Mouse (Mus musculus): ENCODE data around the gene Fgfr2. TPM values are rescaled to one million over a fixed set of nuclear protein-coding genes. Genes with fewer than 3 reads are reported as not detected.

Gene Fgfr2
- polyA plus RNA-seq, 1 experiment from 2014 or later = 121 TPM

DNA sequence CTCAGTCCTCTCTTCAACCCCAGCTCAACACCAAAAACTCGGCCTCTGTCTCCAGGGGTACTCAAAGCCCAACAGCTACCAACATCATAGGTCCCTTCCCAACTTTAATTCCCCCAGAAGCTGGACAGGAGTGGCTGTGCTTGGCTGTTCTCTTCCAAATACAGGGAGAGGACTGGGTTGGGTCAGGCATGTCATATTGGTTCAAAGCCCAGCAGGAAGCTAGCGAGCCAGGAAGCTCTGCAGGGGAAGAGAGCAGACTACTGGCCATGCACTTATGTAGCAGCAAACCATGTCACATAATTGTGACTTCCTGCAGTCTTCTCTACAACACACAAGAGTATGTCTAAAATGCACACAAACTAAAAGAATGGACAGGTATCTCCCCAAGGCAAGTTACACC, 321.1 kb downstream of the Fgfr2 start:
- H3K4me2 ChIP-seq (replicated peaks) = no peak overlapping the region
- no peaks in the 10 kb centered on the region for H3K9me3 ChIP-seq
- H3K27ac ChIP-seq = no peak overlapping the region
- H3K9ac ChIP-seq = no peak overlapping the region
- no peak for ATAC-seq (ENCODE audit: insufficient number of reproducible peaks, insufficient read depth, low FRiP score, low TSS enrichment)
- H3K4me1 ChIP-seq = peaks cover 15% of the 10 kb centered on the region
- 80% methylated on average over 2 of the region's 2 CpGs for WGBS
- H3K27me3 ChIP-seq = no peaks in the 10 kb centered on the region
- 0 out of 2 replicates have a peak, but pooled peaks cover 4% of the 10 kb centered on the region for H3K36me3 ChIP-seq
- no peak overlapping the region for H3K4me3 ChIP-seq

DNA sequence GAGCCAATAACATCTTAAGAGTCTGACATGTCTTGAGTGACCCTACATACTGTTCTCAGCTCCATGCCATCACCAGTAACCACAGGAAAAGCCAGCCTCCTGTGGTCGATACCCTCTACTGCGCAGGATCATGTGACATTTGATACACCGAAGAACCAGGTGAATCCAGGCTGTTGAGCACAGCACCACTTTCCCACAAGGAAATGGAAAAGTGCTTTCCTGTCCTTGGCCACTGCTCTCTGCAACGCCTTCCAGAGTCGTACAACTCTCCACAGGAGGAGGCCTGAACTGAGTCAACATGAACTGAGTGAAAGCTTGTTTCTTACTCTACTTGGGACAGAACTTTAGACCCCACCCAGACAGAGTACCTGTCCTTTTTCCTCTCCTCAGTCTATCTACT, 321.6 kb downstream of the Fgfr2 start:
- Histone ChIP-seq H3K9me3 (no peaks in the 10 kb centered on the region), H3K9ac (no peak overlapping the region), H3K4me2 (replicated peaks) (no peak overlapping the region), H3K4me1 (peaks cover 9% of the 10 kb centered on the region), H3K4me3 (no peak overlapping the region), H3K27me3 (no peaks in the 10 kb centered on the region), H3K36me3 (0 out of 2 replicates have a peak, but pooled peaks cover 4% of the 10 kb centered on the region), H3K27ac (no peak overlapping the region)
- no peak for ATAC-seq (ENCODE audit: insufficient number of reproducible peaks, insufficient read depth, low FRiP score, low TSS enrichment)
- WGBS = 79% methylated on average over 5 of the region's 5 CpGs

DNA sequence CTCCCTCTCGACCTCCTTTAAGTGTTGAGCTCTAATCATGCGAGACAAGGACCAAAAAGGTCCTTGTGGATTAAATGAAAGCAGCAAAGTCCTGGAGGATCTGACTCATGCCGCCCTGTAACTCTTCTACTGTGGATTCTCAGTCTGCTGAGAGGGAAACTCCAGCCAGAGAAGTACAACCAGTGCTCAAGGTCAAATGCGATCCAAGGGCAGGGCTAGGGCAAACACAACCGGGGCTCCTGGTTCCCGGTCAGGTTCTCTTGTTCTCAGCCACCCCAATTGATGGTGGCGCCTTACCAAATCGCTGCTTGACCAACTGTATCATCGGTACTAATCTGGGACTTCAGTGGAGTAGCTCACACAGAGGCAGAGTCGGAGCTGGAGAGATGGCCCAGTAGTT, 322.3 kb downstream of the Fgfr2 start:
- Histone ChIP-seq H3K4me3 (no peak overlapping the region), H3K36me3 (0 out of 2 replicates have a peak, but pooled peaks cover 4% of the 10 kb centered on the region), H3K9me3 (no peaks in the 10 kb centered on the region), H3K27me3 (no peaks in the 10 kb centered on the region), H3K4me1 (peaks cover 3% of the 10 kb centered on the region; the same call in 1 of the 2 replicates), H3K4me2 (replicated peaks) (no peak overlapping the region), H3K9ac (no peak overlapping the region), H3K27ac (no peak overlapping the region)
- ATAC-seq (ENCODE audit: insufficient number of reproducible peaks, insufficient read depth, low FRiP score, low TSS enrichment) = no peak
- WGBS = 85% methylated on average over 10 of the region's 10 CpGs

DNA sequence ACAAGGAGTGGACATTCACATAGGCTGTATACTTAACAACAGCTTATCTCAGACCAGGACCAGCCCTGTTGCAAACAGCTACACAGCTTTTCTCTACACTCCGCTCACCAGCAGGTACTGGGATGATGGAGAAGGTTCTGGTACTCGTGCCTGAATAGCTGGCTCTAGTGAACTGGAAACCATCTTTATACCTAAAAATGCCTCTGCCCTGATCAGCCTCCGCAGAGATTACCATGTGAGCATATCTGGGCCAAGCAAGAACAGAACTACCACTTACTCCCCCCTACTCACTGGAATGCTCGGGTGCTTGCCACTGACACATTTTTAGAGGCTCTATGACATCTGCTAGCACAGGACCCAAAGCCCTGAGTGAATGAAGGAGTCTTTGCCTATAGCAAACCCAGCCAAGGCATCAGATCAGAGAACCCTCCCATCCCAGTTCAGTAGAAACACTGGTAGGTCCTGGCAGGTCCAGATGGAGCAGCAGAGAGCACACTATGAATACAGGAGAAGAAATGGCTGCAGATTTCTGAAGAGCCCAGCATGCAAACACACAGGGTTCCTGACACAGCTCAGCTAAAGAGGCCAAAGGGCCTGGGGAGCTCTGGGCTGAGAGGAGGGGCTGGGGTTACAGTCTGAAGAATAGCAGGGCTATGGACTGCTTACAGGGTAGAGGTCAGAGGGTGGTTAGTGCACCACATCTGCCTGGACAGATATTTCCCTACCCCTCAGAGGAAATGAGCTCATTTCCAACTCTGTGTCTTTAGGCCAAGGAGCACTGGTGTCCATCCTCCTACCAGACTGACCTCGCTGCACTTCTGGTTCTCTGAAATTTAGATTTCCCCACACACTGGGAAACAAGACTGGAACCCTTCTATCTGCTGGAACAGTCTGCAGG, 323.8 kb downstream of the Fgfr2 start:
- Histone ChIP-seq H3K9ac (no peak overlapping the region), H3K36me3 (0 out of 2 replicates have a peak, but pooled peaks cover 4% of the 10 kb centered on the region), H3K4me1 (0 out of 2 replicates have a peak, but pooled peaks cover under 1% of the 10 kb centered on the region), H3K27ac (no peak overlapping the region), H3K9me3 (no peaks in the 10 kb centered on the region), H3K4me3 (no peak overlapping the region), H3K27me3 (no peaks in the 10 kb centered on the region), H3K4me2 (replicated peaks) (no peak overlapping the region)
- ATAC-seq (ENCODE audit: insufficient number of reproducible peaks, insufficient read depth, low FRiP score, low TSS enrichment) = no peak
- WGBS = 84% methylated on average over 5 of the region's 5 CpGs

DNA sequence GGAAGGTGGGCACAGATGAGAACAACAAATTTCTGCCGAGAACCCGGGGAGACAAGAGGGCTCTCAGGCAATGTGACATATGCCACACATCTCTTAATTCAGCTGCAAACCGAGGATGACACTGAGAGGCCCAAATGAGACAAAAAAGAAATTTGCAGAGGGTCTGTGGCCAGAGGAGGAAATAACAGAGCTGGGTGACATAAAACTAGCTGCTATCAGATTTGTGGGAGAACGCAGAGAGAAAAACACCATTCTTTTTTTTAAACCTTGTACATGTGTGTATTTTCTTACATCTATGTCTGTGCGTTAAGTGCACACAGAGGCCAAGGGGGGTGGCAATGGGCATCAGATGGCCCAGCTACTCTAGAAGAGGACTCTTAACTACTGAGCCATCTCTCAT, 328.0 kb downstream of the Fgfr2 start:
- Histone ChIP-seq H3K27me3 (no peaks in the 10 kb centered on the region), H3K27ac (no peak overlapping the region), H3K4me2 (replicated peaks) (no peak overlapping the region), H3K9me3 (no peaks in the 10 kb centered on the region), H3K4me3 (no peak overlapping the region), H3K36me3 (0 out of 2 replicates have a peak, but pooled peaks cover 4% of the 10 kb centered on the region), H3K9ac (no peak overlapping the region), H3K4me1 (peaks cover 25% of the 10 kb centered on the region)
- ATAC-seq (ENCODE audit: insufficient number of reproducible peaks, insufficient read depth, low FRiP score, low TSS enrichment) = no peak
- 90% methylated on average over 5 of the region's 5 CpGs for WGBS

DNA sequence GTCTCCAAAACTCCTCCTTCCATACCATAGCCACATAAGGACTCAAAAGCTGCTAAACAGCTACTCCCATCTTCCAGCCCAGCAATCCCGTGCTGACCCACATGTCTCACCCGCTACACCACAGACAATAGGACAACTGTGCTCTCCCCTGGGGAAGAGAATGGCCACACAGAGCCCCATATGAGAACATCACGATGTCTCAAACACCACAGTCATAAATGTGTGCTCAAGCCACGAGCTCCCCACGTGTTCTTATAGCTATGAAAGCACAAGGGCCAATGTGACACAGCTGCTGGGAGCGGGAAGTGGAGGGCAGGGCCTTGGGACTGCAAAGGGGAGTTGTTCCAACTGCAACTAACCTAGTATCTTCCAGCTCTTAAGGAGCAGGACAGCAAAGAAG, 329.7 kb downstream of the Fgfr2 start:
- Histone ChIP-seq H3K4me2 (replicated peaks) (no peak overlapping the region), H3K4me1 (peaks cover 25% of the 10 kb centered on the region), H3K9me3 (no peaks in the 10 kb centered on the region), H3K27ac (no peak overlapping the region), H3K4me3 (no peak overlapping the region), H3K27me3 (no peaks in the 10 kb centered on the region), H3K36me3 (0 out of 2 replicates have a peak, but pooled peaks cover 2% of the 10 kb centered on the region), H3K9ac (no peak overlapping the region)
- 56% methylated on average over 6 of the region's 6 CpGs for WGBS
- ATAC-seq (ENCODE audit: insufficient number of reproducible peaks, insufficient read depth, low FRiP score, low TSS enrichment) = no peak

DNA sequence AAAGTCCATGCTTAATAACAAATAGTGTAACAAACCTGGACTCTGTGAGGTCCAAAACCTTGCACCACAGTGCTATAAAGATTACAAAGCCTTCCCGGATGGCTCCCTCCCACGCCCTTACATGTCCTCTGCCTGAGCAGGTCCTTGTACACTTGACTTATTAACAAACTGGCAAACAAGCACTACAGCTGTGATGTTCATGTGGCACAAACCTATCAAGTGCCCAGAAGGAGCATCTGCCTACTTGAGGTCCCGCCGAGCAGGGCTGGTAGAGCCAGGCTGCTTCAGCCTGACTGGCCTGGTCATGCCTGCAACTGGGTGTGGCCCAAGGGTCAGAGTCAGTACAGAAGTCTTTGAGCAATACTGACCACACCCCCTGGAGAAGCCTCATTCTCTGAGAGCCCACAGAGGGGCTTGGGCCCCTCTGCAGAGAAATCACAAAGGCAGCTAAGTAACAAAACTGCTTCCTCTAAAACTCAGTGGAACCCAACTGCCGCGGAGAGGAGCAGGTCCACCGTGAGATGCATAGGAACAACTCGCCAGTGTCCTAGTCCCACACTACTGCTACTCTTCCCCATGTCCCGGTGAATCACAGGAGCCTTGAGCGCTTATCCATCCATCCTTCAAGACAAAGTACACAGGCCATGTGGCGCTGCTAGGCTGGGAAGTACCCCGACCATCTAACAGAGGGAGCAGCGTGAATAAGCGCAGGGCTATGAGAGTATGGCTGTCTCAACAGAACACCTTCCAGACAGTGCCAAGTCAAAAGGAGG, 332.5 kb downstream of the Fgfr2 start:
- Histone ChIP-seq H3K27me3 (no peaks in the 10 kb centered on the region), H3K4me1 (peaks cover 33% of the 10 kb centered on the region), H3K9me3 (no peaks in the 10 kb centered on the region), H3K4me3 (no peak overlapping the region), H3K36me3 (no peaks in the 10 kb centered on the region), H3K27ac (no peak overlapping the region), H3K9ac (no peak overlapping the region), H3K4me2 (replicated peaks) (no peak overlapping the region)
- ATAC-seq (ENCODE audit: insufficient number of reproducible peaks, insufficient read depth, low FRiP score, low TSS enrichment) = no peak
- 86% methylated on average over 14 of the region's 14 CpGs for WGBS

DNA sequence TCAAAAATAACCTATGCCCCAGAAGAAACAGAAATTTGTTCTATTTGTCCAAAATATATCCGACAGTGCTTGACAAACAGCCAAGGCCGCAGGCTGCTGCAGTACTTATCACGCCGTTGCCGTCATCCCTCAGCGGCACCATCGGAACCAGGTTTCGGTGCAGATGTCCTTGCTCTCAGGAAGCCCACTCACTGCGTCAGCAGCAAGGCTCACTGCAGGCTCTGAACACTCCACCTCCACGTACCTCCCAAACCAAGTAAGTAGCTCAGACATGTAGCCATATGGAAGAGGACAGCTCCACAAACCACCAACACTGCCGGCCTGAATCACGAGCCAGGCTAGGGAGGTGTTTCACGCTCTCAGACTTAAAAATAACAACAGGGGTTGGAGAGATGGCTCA, 334.3 kb downstream of the Fgfr2 start:
- no peak for ATAC-seq (ENCODE audit: insufficient number of reproducible peaks, insufficient read depth, low FRiP score, low TSS enrichment)
- Histone ChIP-seq H3K4me1 (peaks cover 32% of the 10 kb centered on the region), H3K4me2 (replicated peaks) (no peak overlapping the region), H3K27me3 (no peaks in the 10 kb centered on the region), H3K4me3 (no peak overlapping the region), H3K9me3 (no peaks in the 10 kb centered on the region), H3K27ac (no peak overlapping the region), H3K9ac (no peak overlapping the region), H3K36me3 (no peaks in the 10 kb centered on the region)
- WGBS = 93% methylated on average over 13 of the region's 13 CpGs

DNA sequence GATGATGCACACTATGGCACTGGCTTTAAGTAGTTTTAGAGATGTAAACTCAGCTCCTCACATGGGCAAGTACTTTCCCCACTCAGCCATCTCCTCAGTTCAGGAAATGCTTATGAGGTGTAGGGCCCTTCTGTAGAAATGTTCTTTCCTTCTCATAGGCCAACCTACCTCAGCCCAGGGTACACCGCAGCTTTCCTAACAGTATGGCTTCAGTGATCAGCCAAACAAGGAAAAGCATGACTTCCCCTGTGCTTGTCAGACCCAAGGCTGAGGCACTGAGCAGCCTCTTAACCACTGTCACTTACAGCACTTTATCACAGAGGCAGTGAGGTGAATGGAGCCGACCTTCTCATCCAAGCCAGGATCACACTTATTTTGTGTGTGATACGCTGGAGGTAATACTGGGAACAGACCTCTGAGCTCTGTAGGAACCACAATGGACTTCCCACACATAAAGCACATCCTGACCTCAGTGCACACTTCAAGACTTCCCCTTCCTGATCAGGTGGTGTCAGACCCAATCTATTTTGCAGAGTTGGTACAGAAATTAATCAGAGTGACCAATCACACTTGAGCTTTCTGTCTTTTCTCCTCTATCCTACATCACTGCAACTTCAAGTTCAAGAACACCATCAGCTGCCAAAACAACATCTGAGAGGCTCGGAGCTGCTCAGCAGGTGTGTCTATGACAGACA, 335.5 kb downstream of the Fgfr2 start:
- H3K27ac ChIP-seq = no peak overlapping the region
- no peak overlapping the region for H3K4me3 ChIP-seq
- peaks cover 25% of the 10 kb centered on the region for H3K4me1 ChIP-seq
- H3K9me3 ChIP-seq = no peaks in the 10 kb centered on the region
- H3K4me2 ChIP-seq (replicated peaks) = no peak overlapping the region
- H3K9ac ChIP-seq = no peak overlapping the region
- H3K36me3 ChIP-seq = no peaks in the 10 kb centered on the region
- WGBS = 89% methylated on average over 4 of the region's 4 CpGs
- no peak for ATAC-seq (ENCODE audit: insufficient number of reproducible peaks, insufficient read depth, low FRiP score, low TSS enrichment)
- H3K27me3 ChIP-seq = no peaks in the 10 kb centered on the region

DNA sequence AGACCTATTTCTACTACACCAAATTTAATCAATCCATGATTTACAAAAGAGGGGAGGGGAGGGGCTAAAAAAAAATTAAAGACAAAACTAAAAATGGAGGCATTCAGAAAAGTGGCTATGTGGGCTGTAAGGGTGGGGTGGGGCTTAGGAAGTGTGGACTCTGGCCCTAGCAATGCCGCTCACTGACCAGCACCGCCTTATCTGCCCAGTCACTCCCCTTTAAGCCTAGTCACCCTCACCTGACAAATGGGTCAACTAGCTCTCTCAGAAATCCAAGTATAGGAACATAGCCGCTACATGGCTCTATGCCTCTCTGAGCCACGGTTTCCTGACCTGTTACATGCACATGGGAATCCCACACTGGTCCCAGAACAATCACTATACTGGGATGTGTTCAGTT, 336.1 kb downstream of the Fgfr2 start:
- Histone ChIP-seq H3K36me3 (no peaks in the 10 kb centered on the region), H3K4me2 (replicated peaks) (no peak overlapping the region), H3K27me3 (no peaks in the 10 kb centered on the region), H3K4me1 (peaks cover 27% of the 10 kb centered on the region), H3K9me3 (no peaks in the 10 kb centered on the region), H3K27ac (no peak overlapping the region), H3K9ac (no peak overlapping the region), H3K4me3 (no peak overlapping the region)
- no peak for ATAC-seq (ENCODE audit: insufficient number of reproducible peaks, insufficient read depth, low FRiP score, low TSS enrichment)
- WGBS = 86% methylated on average over 4 of the region's 4 CpGs

DNA sequence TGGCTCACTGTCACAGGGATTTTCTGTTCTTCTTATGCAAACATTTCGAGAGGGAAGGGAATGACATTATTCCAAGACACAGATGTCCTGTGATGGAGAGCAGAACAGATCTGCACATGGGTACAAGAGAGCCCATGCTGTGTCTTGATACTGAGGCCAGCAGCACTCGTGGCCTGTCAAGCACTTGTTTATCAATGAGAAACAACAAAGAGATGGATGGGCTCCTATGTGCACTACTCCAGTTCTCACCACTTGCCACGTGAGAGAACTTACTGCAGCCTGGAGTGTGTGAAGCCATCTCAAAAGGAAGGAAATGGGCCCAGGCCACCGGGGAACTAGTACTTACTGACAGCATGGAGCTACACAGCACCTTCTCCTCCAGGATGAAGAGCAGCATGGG, 336.6 kb downstream of the Fgfr2 start:
- Histone ChIP-seq H3K27me3 (no peaks in the 10 kb centered on the region), H3K9me3 (no peaks in the 10 kb centered on the region), H3K9ac (no peak overlapping the region), H3K27ac (no peak overlapping the region), H3K4me1 (peaks cover 30% of the 10 kb centered on the region), H3K36me3 (no peaks in the 10 kb centered on the region), H3K4me2 (replicated peaks) (no peak overlapping the region), H3K4me3 (no peak overlapping the region)
- no peak for ATAC-seq (ENCODE audit: insufficient number of reproducible peaks, insufficient read depth, low FRiP score, low TSS enrichment)
- 50% methylated on average over 4 of the region's 4 CpGs for WGBS

Data from embryonic facial prominence, embryonic 12.5 days (tissue).